Mouse (Mus musculus): ENCODE results near the gene Arpc3.

- peak; percentile 54 for TF ChIP-seq POLR2AphosphoS2 (IDR thresholded peaks at IDR 0.05; ENCODE audit: insufficient read length, low read depth)
- TF ChIP-seq MAX (IDR thresholded peaks at IDR 0.05; ENCODE audit: low read depth) = no peak
These were observed 63.2 kb downstream of the Arpc3 start for GRCm38 (mm10) chr5:122454883-122455282.

Data from myocyte (in vitro differentiated cells).